Mouse (Mus musculus): ENCODE measurements around the gene Syt15. TPM values are rescaled to one million over a fixed set of nuclear protein-coding genes. Genes with fewer than 3 reads are reported as not detected.

Syt15 gene
- total and polyA plus RNA-seq, 2 experiments = 0.09 to 0.12 TPM

DNA sequence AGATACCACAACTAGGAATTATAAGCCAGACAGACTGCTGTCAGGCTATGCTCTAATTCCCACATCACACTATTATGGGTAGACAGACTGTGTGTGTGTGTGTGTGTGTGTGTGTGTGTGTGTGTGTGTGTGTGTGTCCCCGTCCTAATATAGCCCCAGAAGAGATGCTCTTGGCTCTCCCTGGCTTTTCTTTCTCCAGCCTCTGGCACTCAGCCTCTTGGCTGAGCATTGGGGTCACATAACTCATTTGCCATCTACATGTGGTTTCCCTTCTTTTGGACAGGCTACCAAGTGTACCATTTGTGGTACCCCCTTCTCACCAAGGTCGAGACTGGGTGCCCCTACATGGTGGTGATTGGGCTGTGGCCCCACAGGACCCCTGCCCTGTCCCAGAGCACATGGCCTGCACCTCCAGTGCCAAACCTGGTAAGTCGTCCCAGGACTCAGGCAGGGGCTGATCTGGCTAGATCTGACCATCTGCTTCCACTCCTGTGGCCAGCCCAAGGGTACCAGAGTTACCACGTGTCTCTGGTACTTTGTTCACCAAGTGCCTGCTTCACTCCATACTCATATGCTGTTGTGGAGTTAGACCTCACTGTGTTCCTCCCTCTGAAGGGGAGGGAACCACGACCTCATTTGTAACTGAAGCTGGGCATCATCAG, 2.2 kb downstream of the Syt15 start:
- TF ChIP-seq POLR2A (IDR thresholded peaks at IDR 0.05; ENCODE audit: extremely low read depth, insufficient read depth, low read length) (no peak), CTCF (IDR thresholded peaks at IDR 0.05; ENCODE audit: low read depth, low read length) (no peak)
- Histone ChIP-seq H3K36me3 (ENCODE audit: control insufficient read depth, insufficient read depth, low read length) (no peaks in the 10 kb centered on the region), H3K4me3 (ENCODE audit: insufficient read depth, low read depth, low read length) (no peak overlapping the region), H3K27me3 (ENCODE audit: control insufficient read depth, insufficient read depth, low read length) (peaks cover 3% of the 10 kb centered on the region; the same call in 1 of the 2 replicates), H3K79me2 (ENCODE audit: control insufficient read depth, insufficient read depth, low read length) (no peaks in the 10 kb centered on the region), H3K9ac (ENCODE audit: low read depth, low read length) (no peak overlapping the region), H3K27ac (replicated peaks; ENCODE audit: insufficient read depth, low read depth, low read length) (no peak overlapping the region), H3K4me1 (ENCODE audit: control insufficient read depth, insufficient read depth, low read length) (no peaks in the 10 kb centered on the region)
- no peak for DNase-seq (ENCODE audit: extremely low read depth, low read depth, low spot score)
- 77% methylated on average over 5 of the region's 5 CpGs for WGBS

- DNase-seq (ENCODE audit: extremely low read depth, low read depth, low spot score) = no peak
- Histone ChIP-seq H3K27me3 (ENCODE audit: control insufficient read depth, insufficient read depth, low read length) (peaks cover 3% of the 10 kb centered on the region; the same call in 1 of the 2 replicates), H3K36me3 (ENCODE audit: control insufficient read depth, insufficient read depth, low read length) (no peaks in the 10 kb centered on the region), H3K9ac (ENCODE audit: low read depth, low read length) (no peak overlapping the region), H3K4me1 (ENCODE audit: control insufficient read depth, insufficient read depth, low read length) (no peaks in the 10 kb centered on the region), H3K27ac (replicated peaks; ENCODE audit: insufficient read depth, low read depth, low read length) (no peak overlapping the region), H3K4me3 (ENCODE audit: insufficient read depth, low read depth, low read length) (no peak overlapping the region), H3K79me2 (ENCODE audit: control insufficient read depth, insufficient read depth, low read length) (no peaks in the 10 kb centered on the region)
- 84% methylated on average over 5 of the region's 5 CpGs for WGBS
- TF ChIP-seq POLR2A (IDR thresholded peaks at IDR 0.05; ENCODE audit: extremely low read depth, insufficient read depth, low read length) (no peak), CTCF (IDR thresholded peaks at IDR 0.05; ENCODE audit: low read depth, low read length) (no peak)
Measured at GRCm38 (mm10) chr14:34223362-34223898, 4.0 kb downstream of the Syt15 start.

DNA sequence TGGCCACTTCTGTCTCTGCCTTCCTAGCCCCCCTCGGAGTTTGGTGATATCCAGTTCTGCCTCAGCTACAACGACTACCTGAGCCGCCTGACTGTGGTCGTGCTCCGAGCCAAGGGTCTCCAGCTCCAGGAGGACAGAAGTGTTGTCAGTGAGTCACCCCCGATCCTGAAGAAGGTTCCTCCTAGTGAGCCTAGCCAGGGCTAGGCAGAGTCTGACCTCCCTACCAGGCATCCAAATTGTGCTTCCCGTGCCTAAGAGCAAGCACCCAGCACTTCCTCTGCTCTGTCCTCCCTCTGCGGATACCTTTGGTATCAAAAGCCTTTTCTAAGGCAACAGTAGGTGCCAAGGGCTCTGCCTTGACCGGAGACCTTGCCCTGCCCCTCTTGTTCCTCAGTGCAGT, 6.6 kb downstream of the Syt15 start:
- H3K27me3 ChIP-seq (ENCODE audit: control insufficient read depth, insufficient read depth, low read length) = no peaks in the 10 kb centered on the region
- TF ChIP-seq POLR2A (IDR thresholded peaks at IDR 0.05; ENCODE audit: extremely low read depth, insufficient read depth, low read length) = no peak
- TF ChIP-seq CTCF (IDR thresholded peaks at IDR 0.05; ENCODE audit: low read depth, low read length) = no peak
- no peak overlapping the region for H3K4me3 ChIP-seq (ENCODE audit: insufficient read depth, low read depth, low read length)
- WGBS = 88% methylated on average over 9 of the region's 9 CpGs
- H3K36me3 ChIP-seq (ENCODE audit: control insufficient read depth, insufficient read depth, low read length) = no peaks in the 10 kb centered on the region
- no peaks in the 10 kb centered on the region for H3K4me1 ChIP-seq (ENCODE audit: control insufficient read depth, insufficient read depth, low read length)
- no peaks in the 10 kb centered on the region for H3K79me2 ChIP-seq (ENCODE audit: control insufficient read depth, insufficient read depth, low read length)
- no peak overlapping the region for H3K9ac ChIP-seq (ENCODE audit: low read depth, low read length)
- no peak overlapping the region for H3K27ac ChIP-seq (replicated peaks; ENCODE audit: insufficient read depth, low read depth, low read length)
- DNase-seq (ENCODE audit: extremely low read depth, low read depth, low spot score) = no peak

DNA sequence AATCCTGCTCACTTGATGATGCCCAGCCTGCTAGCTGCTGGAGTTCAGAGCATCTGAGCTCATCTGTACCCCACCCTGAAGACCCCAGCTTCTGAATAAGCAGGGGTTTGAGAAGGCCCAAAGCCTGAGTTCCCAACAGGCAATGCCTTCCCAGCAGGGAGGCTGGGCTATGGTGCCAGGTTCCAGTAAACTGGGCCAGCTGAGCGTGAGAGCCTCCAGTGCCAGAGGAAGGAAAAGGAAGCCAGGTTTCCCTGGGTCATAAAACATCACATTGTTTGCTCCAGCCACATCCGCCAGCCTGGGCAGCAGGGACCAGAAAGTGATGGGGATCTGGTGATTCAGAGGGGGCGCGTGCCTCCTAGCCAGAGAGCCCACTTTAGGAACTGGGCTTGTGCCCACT, 7.2 kb downstream of the Syt15 start:
- DNase-seq (ENCODE audit: extremely low read depth, low read depth, low spot score) = peak; percentile 28
- Histone ChIP-seq H3K27me3 (ENCODE audit: control insufficient read depth, insufficient read depth, low read length) (no peaks in the 10 kb centered on the region), H3K4me3 (ENCODE audit: insufficient read depth, low read depth, low read length) (no peak overlapping the region), H3K4me1 (ENCODE audit: control insufficient read depth, insufficient read depth, low read length) (no peaks in the 10 kb centered on the region), H3K79me2 (ENCODE audit: control insufficient read depth, insufficient read depth, low read length) (no peaks in the 10 kb centered on the region), H3K36me3 (ENCODE audit: control insufficient read depth, insufficient read depth, low read length) (peaks cover 3% of the 10 kb centered on the region), H3K9ac (ENCODE audit: low read depth, low read length) (no peak overlapping the region), H3K27ac (replicated peaks; ENCODE audit: insufficient read depth, low read depth, low read length) (no peak overlapping the region)
- no peak for TF ChIP-seq CTCF (IDR thresholded peaks at IDR 0.05; ENCODE audit: low read depth, low read length)
- WGBS = 47% methylated on average over 4 of the region's 4 CpGs

DNA sequence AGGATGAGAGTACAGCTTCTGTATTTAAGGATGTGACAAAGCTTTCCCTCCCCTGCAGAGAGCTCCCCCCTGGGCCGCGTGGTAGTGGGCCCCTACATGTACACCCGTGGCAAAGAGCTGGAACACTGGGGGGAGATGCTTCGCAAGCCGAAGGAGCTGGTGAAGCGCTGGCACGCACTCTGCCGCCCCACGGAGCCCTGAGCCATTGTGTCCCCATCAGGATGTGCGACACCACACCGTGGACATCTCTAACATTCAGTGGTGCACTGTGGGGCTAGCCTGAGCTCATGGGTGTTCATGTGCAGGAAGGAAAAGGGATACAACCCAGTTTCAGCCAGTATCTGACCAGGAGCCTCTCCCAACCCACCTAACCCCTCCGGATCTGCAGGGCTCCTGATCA, 8.6 kb downstream of the Syt15 start:
- no peak for TF ChIP-seq POLR2A (IDR thresholded peaks at IDR 0.05; ENCODE audit: extremely low read depth, insufficient read depth, low read length)
- no peak for TF ChIP-seq CTCF (IDR thresholded peaks at IDR 0.05; ENCODE audit: low read depth, low read length)
- DNase-seq (ENCODE audit: extremely low read depth, low read depth, low spot score) = no peak
- Histone ChIP-seq H3K27me3 (ENCODE audit: control insufficient read depth, insufficient read depth, low read length) (no peaks in the 10 kb centered on the region), H3K27ac (replicated peaks; ENCODE audit: insufficient read depth, low read depth, low read length) (no peak overlapping the region), H3K9ac (ENCODE audit: low read depth, low read length) (no peak overlapping the region), H3K4me3 (ENCODE audit: insufficient read depth, low read depth, low read length) (no peak overlapping the region), H3K4me1 (ENCODE audit: control insufficient read depth, insufficient read depth, low read length) (no peaks in the 10 kb centered on the region), H3K79me2 (ENCODE audit: control insufficient read depth, insufficient read depth, low read length) (no peaks in the 10 kb centered on the region), H3K36me3 (ENCODE audit: control insufficient read depth, insufficient read depth, low read length) (peaks cover 15% of the 10 kb centered on the region)
- 90% methylated on average over 12 of the region's 12 CpGs for WGBS

DNA sequence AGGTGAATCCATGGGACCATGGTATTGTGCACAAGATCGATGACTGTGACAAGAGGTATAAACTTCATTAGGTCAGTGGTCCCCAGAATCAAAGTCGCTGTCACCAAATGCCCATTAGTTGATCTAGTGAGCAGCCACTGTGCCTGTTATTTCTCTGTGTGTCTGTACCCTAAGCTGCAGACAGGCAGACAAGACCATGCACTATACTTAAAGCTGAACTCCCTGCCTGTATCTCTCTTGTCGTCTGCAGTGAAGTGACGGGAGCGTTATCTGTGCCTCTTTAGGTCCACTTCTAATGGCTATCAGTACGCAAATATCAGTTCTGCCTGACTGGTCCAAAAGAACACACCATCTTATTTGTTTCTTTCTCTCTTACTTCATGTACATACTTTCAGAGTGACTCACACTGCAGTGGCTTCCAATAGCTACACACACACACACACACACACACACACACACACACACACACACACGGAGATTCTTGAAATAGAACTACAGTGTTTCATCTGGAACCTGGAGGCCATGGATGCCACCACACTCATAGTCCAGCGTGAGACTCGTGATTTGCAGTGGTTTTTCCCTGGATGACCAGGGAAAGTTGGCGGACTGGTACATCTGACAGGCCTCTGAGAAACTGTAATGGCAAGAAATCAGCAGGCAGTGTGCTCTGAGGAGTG, 9.6 kb downstream of the Syt15 start:
- no peaks in the 10 kb centered on the region for H3K4me1 ChIP-seq (ENCODE audit: control insufficient read depth, insufficient read depth, low read length)
- H3K27ac ChIP-seq (replicated peaks; ENCODE audit: insufficient read depth, low read depth, low read length) = no peak overlapping the region
- DNase-seq (ENCODE audit: extremely low read depth, low read depth, low spot score) = no peak
- no peak overlapping the region for H3K4me3 ChIP-seq (ENCODE audit: insufficient read depth, low read depth, low read length)
- no peaks in the 10 kb centered on the region for H3K79me2 ChIP-seq (ENCODE audit: control insufficient read depth, insufficient read depth, low read length)
- H3K9ac ChIP-seq (ENCODE audit: low read depth, low read length) = no peak overlapping the region
- no peaks in the 10 kb centered on the region for H3K27me3 ChIP-seq (ENCODE audit: control insufficient read depth, insufficient read depth, low read length)
- TF ChIP-seq CTCF (IDR thresholded peaks at IDR 0.05; ENCODE audit: low read depth, low read length) = no peak
- TF ChIP-seq POLR2A (IDR thresholded peaks at IDR 0.05; ENCODE audit: extremely low read depth, insufficient read depth, low read length) = no peak
- peaks cover 24% of the 10 kb centered on the region for H3K36me3 ChIP-seq (ENCODE audit: control insufficient read depth, insufficient read depth, low read length)
- 82% methylated on average over 10 of the region's 10 CpGs for WGBS
